Mouse (Mus musculus) C2C12 (cell line): ENCODE results near the gene Alpl.

ENCODE experiments used
- CEBPB ChIP-seq: IDR thresholded peaks from one replicate; pipeline ENCODE4 v1.6.1; 2011; ENCODE audit warnings: low read depth, mild to moderate bottlenecking, control low read depth, moderate library complexity
- CTCF ChIP-seq: IDR thresholded peaks from one replicate; pipeline ENCODE4 v1.5.1; 2011; ENCODE audit not compliant: control insufficient read depth, insufficient read depth, insufficient read length
- FOSL1 ChIP-seq: IDR thresholded peaks from one replicate; pipeline ENCODE4 v1.8.0; 2011; ENCODE audit warnings: mild to moderate bottlenecking, low read length; ENCODE audit not compliant: poor library complexity, insufficient read depth, severe bottlenecking
- MAX ChIP-seq: IDR thresholded peaks from one replicate; pipeline ENCODE4 v1.6.1; 2011; ENCODE audit warnings: mild to moderate bottlenecking, control low read depth
- MYOG ChIP-seq: IDR thresholded peaks from one replicate; pipeline ENCODE4 v1.6.1; 2011; ENCODE audit not compliant: control insufficient read depth, insufficient read length; ENCODE audit errors: extremely low read depth
- USF1 ChIP-seq: IDR thresholded peaks from one replicate; pipeline ENCODE4 v1.6.1; 2011; ENCODE audit warnings: low read depth, mild to moderate bottlenecking, control low read depth, moderate library complexity

DNA sequence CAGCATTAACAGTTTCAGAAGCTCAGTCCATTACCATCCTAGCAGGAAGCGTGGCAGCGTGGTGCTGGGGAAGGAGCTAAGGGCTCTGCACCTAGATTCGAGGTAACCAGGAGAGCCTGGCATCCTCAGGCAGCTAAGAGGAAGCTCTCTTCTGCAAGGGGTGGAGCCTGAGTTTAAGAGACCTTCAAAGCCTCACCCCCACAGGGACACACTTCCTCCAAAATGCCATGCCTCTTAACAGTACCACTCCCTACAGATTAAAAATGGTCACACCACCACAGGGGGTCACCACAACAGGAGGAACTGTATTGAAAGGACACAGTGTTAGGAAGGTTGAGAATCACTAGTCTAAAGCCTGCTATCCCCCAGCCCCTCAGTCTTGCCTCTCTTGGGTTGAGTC, 19.3 kb upstream of the Alpl start:
- TF ChIP-seq CTCF (no peak), MYOG (no peak), MAX (no peak), USF1 (no peak), FOSL1 (no peak), CEBPB (no peak)
